Mouse (Mus musculus) liver, embryonic 15.5 days (tissue): ENCODE measurements around the gene Upp2. TPM values are rescaled to one million over a fixed set of nuclear protein-coding genes. Genes with fewer than 3 reads are reported as not detected.

ENCODE experiments used
- ATAC-seq: fragments of 200-750 bp; cut with Nextera tagmentation; 2 replicates; pipeline ENCODE4 v1.8.0; 2017; ENCODE audit warnings: moderate number of reproducible peaks, mild to moderate bottlenecking, moderate library complexity; ENCODE audit not compliant: insufficient read depth
- H3K27ac ChIP-seq: fragments of 300-500 bp; sonication (generic); replicated peaks from 2 replicates; pipeline ENCODE4 v1.5.1; 2015; ENCODE audit warnings: mild to moderate bottlenecking, inconsistent platforms
- H3K27me3 ChIP-seq: fragments of 300-500 bp; sonication (generic); 2 replicates; pipeline ENCODE4 v1.6.1; 2015; ENCODE audit warnings: mild to moderate bottlenecking, inconsistent platforms
- H3K36me3 ChIP-seq: fragments of 300-500 bp; sonication (generic); replicated peaks from 2 replicates; pipeline ENCODE4 v1.6.1; 2015; ENCODE audit warnings: moderate library complexity, mild to moderate bottlenecking, inconsistent platforms
- H3K4me1 ChIP-seq: fragments of 300-500 bp; sonication (generic); replicated peaks from 2 replicates; pipeline ENCODE4 v1.6.1; 2015; ENCODE audit warnings: inconsistent platforms
- H3K4me2 ChIP-seq: fragments of 300-500 bp; sonication (generic); 2 replicates; pipeline ENCODE4 v1.6.1; 2015; ENCODE audit warnings: moderate library complexity, mild to moderate bottlenecking, inconsistent platforms
- H3K4me3 ChIP-seq: fragments of 300-500 bp; sonication (generic); replicated peaks from 2 replicates; pipeline ENCODE4 v1.5.1; 2015; ENCODE audit warnings: mild to moderate bottlenecking, inconsistent platforms
- H3K9ac ChIP-seq: fragments of 300-500 bp; sonication (generic); 2 replicates; pipeline ENCODE4 v1.6.1; 2015; ENCODE audit warnings: moderate library complexity, mild to moderate bottlenecking, inconsistent platforms
- H3K9me3 ChIP-seq: fragments of 300-500 bp; sonication (generic); replicated peaks from 2 replicates; pipeline ENCODE4 v1.6.1; 2016; ENCODE audit warnings: inconsistent platforms
- WGBS: fragments of 180-500 bp; shearing (Covaris S2); methylation state at CpG from one replicate; pipeline ENCODE4 v1.1.7; 2015; ENCODE audit warnings: mixed read lengths; ENCODE audit not compliant: insufficient replicate concordance; 5-methylcytosine and 5-hydroxymethylcytosine counted together
- polyA plus RNA-seq: library from polyadenylated mRNA; unstranded; fragments of >200 nt; fragmentation: Nextera tagmentation; extraction: Ambion mirVana; gene quantifications from 2 replicates; pipeline ENCODE4 v1.2.1, GENCODE M21; 2015

The Upp2 gene
- polyA plus RNA-seq, 1 experiment from 2014 or later = 1.9 TPM

DNA sequence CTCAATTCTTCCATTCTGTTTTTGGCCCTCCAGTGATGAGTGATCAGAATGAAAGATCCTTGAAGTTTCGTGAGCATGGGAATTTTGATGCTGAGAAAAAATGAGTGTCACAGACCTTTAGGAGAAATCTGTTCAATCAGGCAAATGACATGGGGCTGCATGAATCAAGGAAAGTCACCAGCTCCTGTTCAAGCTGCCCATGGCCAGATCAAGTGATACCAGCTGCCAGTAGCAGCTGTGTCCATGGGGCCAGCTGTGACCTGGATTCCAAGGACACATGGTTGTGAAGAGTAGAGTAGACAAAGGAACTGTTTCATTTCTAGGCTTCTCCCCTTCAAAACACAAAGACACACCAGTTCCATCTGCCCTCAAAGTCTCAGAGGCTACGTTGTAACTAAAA is 144.4 kb downstream of the Upp2 start:
- Histone ChIP-seq H3K36me3 (no peaks in the 10 kb centered on the region), H3K9me3 (no peaks in the 10 kb centered on the region), H3K27ac (no peak overlapping the region), H3K4me2 (no peak overlapping the region), H3K27me3 (no peaks in the 10 kb centered on the region), H3K9ac (no peak overlapping the region), H3K4me1 (no peaks in the 10 kb centered on the region), H3K4me3 (no peak overlapping the region)
- ATAC-seq = no peak
- 56% methylated on average over 2 of the region's 2 CpGs for WGBS

GRCm38 (mm10) chr2:58711935-58712334 is 144.8 kb downstream of the Upp2 start:
- H3K4me1 ChIP-seq = no peaks in the 10 kb centered on the region
- no peak overlapping the region for H3K4me2 ChIP-seq
- no peaks in the 10 kb centered on the region for H3K9me3 ChIP-seq
- 52% methylated on average over 5 of the region's 5 CpGs for WGBS
- H3K4me3 ChIP-seq = no peak overlapping the region
- ATAC-seq = peak; percentile 76
- H3K9ac ChIP-seq = no peak overlapping the region
- H3K27me3 ChIP-seq = no peaks in the 10 kb centered on the region
- peak overlapping the region; percentile 41; the same call in 1 of the 2 replicates for H3K27ac ChIP-seq
- no peaks in the 10 kb centered on the region for H3K36me3 ChIP-seq

DNA sequence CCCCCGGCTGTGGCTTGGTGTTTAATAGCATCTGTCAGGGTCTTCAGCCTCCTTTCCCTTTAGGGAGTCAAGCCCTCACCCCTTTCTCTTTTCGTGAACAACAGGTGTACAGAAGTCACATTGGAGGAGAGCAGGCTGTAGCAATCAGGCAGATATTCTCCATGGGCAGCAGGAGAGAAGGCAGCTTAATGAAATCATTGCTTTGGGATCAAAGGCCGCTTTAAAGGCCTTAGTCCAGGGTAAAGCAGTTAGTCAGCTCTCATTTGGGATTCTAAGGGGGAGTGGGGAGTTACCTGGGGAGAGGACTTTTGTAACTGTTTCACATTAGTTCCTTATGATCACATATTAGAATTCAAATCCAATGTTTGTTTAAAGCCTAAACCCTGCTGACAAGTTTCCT is 150.8 kb downstream of the Upp2 start:
- H3K4me2 ChIP-seq = no peak overlapping the region
- no peaks in the 10 kb centered on the region for H3K4me1 ChIP-seq
- H3K9ac ChIP-seq = no peak overlapping the region
- no peak overlapping the region for H3K27ac ChIP-seq
- no peaks in the 10 kb centered on the region for H3K9me3 ChIP-seq
- no peak overlapping the region for H3K4me3 ChIP-seq
- no peak for ATAC-seq
- no peaks in the 10 kb centered on the region for H3K27me3 ChIP-seq
- WGBS = 42% methylated on average over 3 of the region's 3 CpGs
- no peaks in the 10 kb centered on the region for H3K36me3 ChIP-seq

- Histone ChIP-seq H3K4me3 (no peak overlapping the region), H3K9me3 (no peaks in the 10 kb centered on the region), H3K36me3 (no peaks in the 10 kb centered on the region), H3K4me2 (no peak overlapping the region), H3K27ac (no peak overlapping the region), H3K27me3 (no peaks in the 10 kb centered on the region), H3K4me1 (no peaks in the 10 kb centered on the region), H3K9ac (no peak overlapping the region)
- 33% methylated on average over 4 of the region's 4 CpGs for WGBS
- ATAC-seq = no peak
Measured at GRCm38 (mm10) chr2:58737192-58737820, 170.2 kb downstream of the Upp2 start.

- Histone ChIP-seq H3K9ac (no peak overlapping the region), H3K4me1 (0 out of 2 replicates have a peak, but pooled peaks cover 2% of the 10 kb centered on the region), H3K4me3 (no peak overlapping the region), H3K36me3 (no peaks in the 10 kb centered on the region), H3K27me3 (no peaks in the 10 kb centered on the region), H3K9me3 (no peaks in the 10 kb centered on the region), H3K4me2 (no peak overlapping the region), H3K27ac (no peak overlapping the region)
- WGBS = 61% methylated on average over 1 of the region's 1 CpGs
- ATAC-seq = no peak
Measured at GRCm38 (mm10) chr2:58741213-58741612, 174.1 kb downstream of the Upp2 start.

- no peak overlapping the region for H3K4me3 ChIP-seq
- H3K27me3 ChIP-seq = no peaks in the 10 kb centered on the region
- no peak overlapping the region for H3K9ac ChIP-seq
- no peak for ATAC-seq
- H3K9me3 ChIP-seq = no peaks in the 10 kb centered on the region
- no peak overlapping the region for H3K27ac ChIP-seq
- 61% methylated on average over 4 of the region's 4 CpGs for WGBS
- no peaks in the 10 kb centered on the region for H3K36me3 ChIP-seq
- no peak overlapping the region for H3K4me2 ChIP-seq
- 0 out of 2 replicates have a peak, but pooled peaks cover 2% of the 10 kb centered on the region for H3K4me1 ChIP-seq
Measured at GRCm38 (mm10) chr2:58742026-58742425, 174.9 kb downstream of the Upp2 start.

- WGBS = 45% methylated on average over 3 of the region's 3 CpGs
- Histone ChIP-seq H3K4me2 (no peak overlapping the region), H3K4me1 (0 out of 2 replicates have a peak, but pooled peaks cover 2% of the 10 kb centered on the region), H3K27ac (no peak overlapping the region), H3K9me3 (no peaks in the 10 kb centered on the region), H3K27me3 (no peaks in the 10 kb centered on the region), H3K36me3 (no peaks in the 10 kb centered on the region), H3K4me3 (no peak overlapping the region), H3K9ac (no peak overlapping the region)
- no peak for ATAC-seq
Measured at GRCm38 (mm10) chr2:58743446-58743845, 176.3 kb downstream of the Upp2 start.

GRCm38 (mm10) chr2:58747483-58748229 is 180.6 kb downstream of the Upp2 start:
- no peak overlapping the region for H3K4me2 ChIP-seq
- no peaks in the 10 kb centered on the region for H3K36me3 ChIP-seq
- H3K4me3 ChIP-seq = no peak overlapping the region
- H3K4me1 ChIP-seq = 0 out of 2 replicates have a peak, but pooled peaks cover 2% of the 10 kb centered on the region
- ATAC-seq = peak; percentile 66
- peak overlapping the region; percentile 51 for H3K27ac ChIP-seq
- H3K27me3 ChIP-seq = no peaks in the 10 kb centered on the region
- WGBS = 42% methylated on average over 11 of the region's 11 CpGs
- H3K9ac ChIP-seq = no peak overlapping the region
- H3K9me3 ChIP-seq = no peaks in the 10 kb centered on the region

GRCm38 (mm10) chr2:58748296-58748695 is 181.2 kb downstream of the Upp2 start:
- Histone ChIP-seq H3K36me3 (no peaks in the 10 kb centered on the region), H3K9me3 (no peaks in the 10 kb centered on the region), H3K27ac (peak overlapping the region; percentile 51), H3K4me3 (no peak overlapping the region), H3K4me2 (no peak overlapping the region), H3K9ac (no peak overlapping the region), H3K27me3 (no peaks in the 10 kb centered on the region), H3K4me1 (0 out of 2 replicates have a peak, but pooled peaks cover 2% of the 10 kb centered on the region)
- WGBS = 54% methylated on average over 5 of the region's 5 CpGs
- ATAC-seq = no peak

GRCm38 (mm10) chr2:58752891-58753290 is 185.8 kb downstream of the Upp2 start:
- Histone ChIP-seq H3K4me1 (no peaks in the 10 kb centered on the region), H3K27ac (no peak overlapping the region), H3K9ac (no peak overlapping the region), H3K36me3 (no peaks in the 10 kb centered on the region), H3K4me3 (no peak overlapping the region), H3K4me2 (no peak overlapping the region), H3K9me3 (no peaks in the 10 kb centered on the region), H3K27me3 (no peaks in the 10 kb centered on the region)
- WGBS = 30% methylated on average over 2 of the region's 2 CpGs
- ATAC-seq = no peak

GRCm38 (mm10) chr2:58754736-58755135 is 187.6 kb downstream of the Upp2 start:
- no peaks in the 10 kb centered on the region for H3K27me3 ChIP-seq
- no peak overlapping the region for H3K4me3 ChIP-seq
- no peaks in the 10 kb centered on the region for H3K4me1 ChIP-seq
- H3K9me3 ChIP-seq = no peaks in the 10 kb centered on the region
- no peaks in the 10 kb centered on the region for H3K36me3 ChIP-seq
- 36% methylated on average over 3 of the region's 3 CpGs for WGBS
- peak; percentile 64 for ATAC-seq
- no peak overlapping the region for H3K4me2 ChIP-seq
- no peak overlapping the region for H3K9ac ChIP-seq
- 0 out of 2 replicates have a peak overlapping the region, but pooled peaks have one; percentile 25 for H3K27ac ChIP-seq
